Mouse (Mus musculus) NIH3T3 (cell line): ENCODE results near the gene Taok1.
"Not testable (repeated sequence)": the region's sequence is repeated elsewhere in the genome, so short reads cannot be mapped to it uniquely, and the experiment has no call there.

ENCODE experiments used
- DNase-seq: peaks from one replicate; pipeline ENCODE4 v3.0.0-alpha.2; 2012; ENCODE audit warnings: low read depth

Taok1 gene

GRCm38 (mm10) chr11:77607538-77608455, at the start of gene Taok1:
Taok1 (minus strand) TSS chr11:77607815.
- DNase-seq, result peak; percentile 99

- DNase-seq, result not testable (repeated sequence)
Measured at GRCm38 (mm10) chr11:77653406-77654190, 46.0 kb upstream of the Taok1 start.

- no peak for DNase-seq
Measured at GRCm38 (mm10) chr11:77652484-77652883, 44.9 kb upstream of the Taok1 start.

GRCm38 (mm10) chr11:77648878-77649277, 41.3 kb upstream of the Taok1 start:
- DNase-seq, result peak; percentile 45

- no peak for DNase-seq
Measured at GRCm38 (mm10) chr11:77645481-77645880, 37.9 kb upstream of the Taok1 start.

GRCm38 (mm10) chr11:77641390-77641789, 33.8 kb upstream of the Taok1 start:
- DNase-seq, result no peak

- peak; percentile 90 for DNase-seq
Measured at GRCm38 (mm10) chr11:77630257-77630670, 22.6 kb upstream of the Taok1 start.

- peak; percentile 72 for DNase-seq
Measured at GRCm38 (mm10) chr11:77629476-77629875, 21.9 kb upstream of the Taok1 start.

GRCm38 (mm10) chr11:77626596-77627535, 19.3 kb upstream of the Taok1 start:
- DNase-seq, result peak; percentile 46

- peak; percentile 44 for DNase-seq
Measured at GRCm38 (mm10) chr11:77625061-77625855, 17.6 kb upstream of the Taok1 start.

GRCm38 (mm10) chr11:77624441-77625060, 16.9 kb upstream of the Taok1 start:
- DNase-seq, result peak; percentile 88

GRCm38 (mm10) chr11:77624002-77624401, 16.4 kb upstream of the Taok1 start:
- DNase-seq, result no peak

GRCm38 (mm10) chr11:77621902-77622535, 14.4 kb upstream of the Taok1 start:
- no peak for DNase-seq

GRCm38 (mm10) chr11:77615084-77615624, 7.5 kb upstream of the Taok1 start:
- no peak for DNase-seq

GRCm38 (mm10) chr11:77606835-77607537, 629 bp downstream of the Taok1 start:
- peak; percentile 56 for DNase-seq

- no peak for DNase-seq
Measured at GRCm38 (mm10) chr11:77606469-77606834, 1.2 kb downstream of the Taok1 start.

GRCm38 (mm10) chr11:77597266-77597665, 10.3 kb downstream of the Taok1 start:
- DNase-seq, result no peak

- DNase-seq, result no peak
Measured at GRCm38 (mm10) chr11:77591388-77591787, 16.2 kb downstream of the Taok1 start.

GRCm38 (mm10) chr11:77590801-77591200, 16.8 kb downstream of the Taok1 start:
- DNase-seq, result no peak
